Mouse (Mus musculus) right cerebral cortex, postnatal 36 days (tissue): Measurements from ENCODE around the gene Zgrf1.

Source experiments
- DNase-seq, 2 experiments: peaks; one replicate each; pipeline ENCODE4 v3.0.0; 2022; ENCODE audit warnings: low spot score in 2 of 2, mixed read lengths in 1 of 2

Zgrf1 gene

GRCm38 (mm10) chr3:127552973-127553719 is at the start of gene Zgrf1, which contains the start of gene Larp7:
Gene Zgrf1, plus strand, starts transcription at chr3:127553489.
Gene Larp7, minus strand, starts transcription at chr3:127553349.
- peak; percentile 98 for DNase-seq

GRCm38 (mm10) chr3:127507878-127508783 is 45.2 kb upstream of the Zgrf1 start:
- no peak for DNase-seq

GRCm38 (mm10) chr3:127511786-127512746 is 41.2 kb upstream of the Zgrf1 start:
- DNase-seq: no peak

GRCm38 (mm10) chr3:127512794-127513335 is 40.4 kb upstream of the Zgrf1 start:
- no peak for DNase-seq

- no peak for DNase-seq
These were observed 39.6 kb upstream of the Zgrf1 start for GRCm38 (mm10) chr3:127513699-127514098.

GRCm38 (mm10) chr3:127515251-127515650 is 38.0 kb upstream of the Zgrf1 start:
- DNase-seq: no peak

GRCm38 (mm10) chr3:127520300-127520699 is 33.0 kb upstream of the Zgrf1 start:
- no peak for DNase-seq

GRCm38 (mm10) chr3:127521156-127521555 is 32.1 kb upstream of the Zgrf1 start:
- no peak for DNase-seq

- no peak for DNase-seq
These were observed 28.0 kb upstream of the Zgrf1 start for GRCm38 (mm10) chr3:127525188-127525819.

- DNase-seq: no peak
These were observed 25.7 kb upstream of the Zgrf1 start for GRCm38 (mm10) chr3:127527465-127528034.

GRCm38 (mm10) chr3:127529210-127529609 is 24.1 kb upstream of the Zgrf1 start:
- DNase-seq: no peak

GRCm38 (mm10) chr3:127529824-127530223 is 23.5 kb upstream of the Zgrf1 start:
- no peak for DNase-seq

- DNase-seq: no peak
These were observed 23.0 kb upstream of the Zgrf1 start for GRCm38 (mm10) chr3:127530293-127530692.

- no peak for DNase-seq
These were observed 14.1 kb upstream of the Zgrf1 start for GRCm38 (mm10) chr3:127539193-127539592.

GRCm38 (mm10) chr3:127543976-127544375 is 9.3 kb upstream of the Zgrf1 start:
- no peak for DNase-seq

- DNase-seq: no peak
These were observed 8.6 kb upstream of the Zgrf1 start for GRCm38 (mm10) chr3:127544610-127545121.

- no peak for DNase-seq
These were observed 5.4 kb upstream of the Zgrf1 start for GRCm38 (mm10) chr3:127547882-127548281.

- DNase-seq: no peak
These were observed 786 bp upstream of the Zgrf1 start for GRCm38 (mm10) chr3:127552434-127552972.

- no peak for DNase-seq
These were observed 393 bp downstream of the Zgrf1 start for GRCm38 (mm10) chr3:127553720-127554043.

GRCm38 (mm10) chr3:127554723-127555122 is 1.4 kb downstream of the Zgrf1 start:
- no peak for DNase-seq
